Mouse (Mus musculus): ENCODE results near the gene Gramd4.

DNA sequence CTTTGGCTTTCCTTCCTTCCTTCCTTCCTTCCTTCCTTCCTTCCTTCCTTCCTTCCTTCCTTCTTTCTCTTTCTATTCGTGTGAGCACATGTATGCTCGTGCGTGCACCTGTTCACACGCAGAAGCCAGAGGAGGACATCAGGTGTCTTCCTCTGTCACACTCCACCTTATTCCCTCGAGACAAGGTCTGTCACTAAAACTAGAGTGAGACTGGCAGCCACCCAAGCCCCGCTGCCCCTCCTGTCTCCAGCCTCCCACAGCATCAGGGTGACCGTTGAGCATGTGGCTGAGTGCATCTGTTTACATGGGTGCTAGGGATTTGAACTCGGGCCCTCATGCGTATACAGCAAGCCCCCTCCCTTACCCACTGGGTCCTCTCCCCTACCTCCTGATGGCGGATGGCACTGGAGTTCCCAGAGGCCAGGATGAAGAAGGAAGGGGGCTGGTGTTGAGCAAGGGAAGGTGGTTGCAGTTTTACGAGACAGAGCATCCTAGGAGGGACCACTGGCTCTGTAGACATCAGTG lies 30.8 kb downstream of the Gramd4 start:
- TF ChIP-seq GATA1 (IDR thresholded peaks at IDR 0.05; ENCODE audit: low read length) (no peak), TAL1 (IDR thresholded peaks at IDR 0.05; ENCODE audit: low read length) (no peak)
